9 mouse cellular contexts compared by ENCODE assay signal in genomic region chr6:144927599-144927998, GRCm38 (mm10).
"Had no signal": no experiment of that assay in that cellular context is flagged by ENCODE, and none has a peak within 500 bp of the region (broad histone marks: within the 10 kb centered on the region; RNA-seq: fewer than 3 reads in every experiment).

No protein-coding gene starts in this region.

- H3K4me1 ChIP-seq: hindbrain, embryonic 15.5 days had no signal

- H3K27me3 ChIP-seq: hindbrain, embryonic 15.5 days had no signal

- H3K4me2 ChIP-seq: hindbrain, embryonic 15.5 days; midbrain, embryonic 13.5 days had no signal

- DNase-seq: kidney, adult 18-20 months; lung, adult 2 months; lung, postnatal 36 days; thymus, postnatal 4 days had no signal

- ATAC-seq: midbrain, embryonic 13.5 days had no signal

- H3K9me3 ChIP-seq: hindbrain, embryonic 15.5 days had no signal

- H3K27ac ChIP-seq: hindbrain, embryonic 15.5 days; kidney, postnatal 0 days; left cerebral cortex, adult 2 months; midbrain, embryonic 13.5 days; stomach, postnatal 0 days had no signal

- H3K4me3 ChIP-seq: hindbrain, embryonic 15.5 days; left cerebral cortex, adult 2 months; midbrain, embryonic 13.5 days had no signal

- H3K36me3 ChIP-seq: hindbrain, embryonic 15.5 days; midbrain, embryonic 13.5 days had no signal

- H3K9ac ChIP-seq: hindbrain, embryonic 15.5 days; midbrain, embryonic 13.5 days had no signal
